Mouse (Mus musculus): ENCODE results near the gene Gm20388.

GRCm38 (mm10) chr8:123203571-123203970 lies 3292.9 kb downstream of the Gm20388 start:
- no peak for TF ChIP-seq POLR2A (IDR thresholded peaks at IDR 0.05; ENCODE audit: borderline replicate concordance, control insufficient read depth, low read depth, low read length)
- TF ChIP-seq CTCF (IDR thresholded peaks at IDR 0.05; ENCODE audit: control insufficient read depth, insufficient read depth, low read length): no peak

Measured in bone marrow, adult 2 months (tissue).